Mouse (Mus musculus) c-Kit-negative CD71-positive TER-119-positive erythroid progenitor cells, embryonic 14.5 days (primary cell): ENCODE results near the gene Unc80.

Source experiments
- DNase-seq: peaks from one replicate; pipeline ENCODE4 v3.0.0-alpha.2; 2013; ENCODE audit warnings: low read depth, low spot score

Unc80 gene

GRCm38 (mm10) chr1:66467821-66468703 lies at the start of gene Unc80:
Gene Unc80 (plus strand): TSS chr1:66468367.
- DNase-seq: no peak

- no peak for DNase-seq
Observed at GRCm38 (mm10) chr1:66426073-66426472, 42.1 kb upstream of the Unc80 start.

- no peak for DNase-seq
Observed at GRCm38 (mm10) chr1:66430962-66431361, 37.2 kb upstream of the Unc80 start.

- DNase-seq: no peak
Observed at GRCm38 (mm10) chr1:66431472-66431871, 36.7 kb upstream of the Unc80 start.

- DNase-seq: no peak
Observed at GRCm38 (mm10) chr1:66438069-66438468, 30.1 kb upstream of the Unc80 start.

GRCm38 (mm10) chr1:66442922-66443321 lies 25.2 kb upstream of the Unc80 start:
- no peak for DNase-seq

- DNase-seq: no peak
Observed at GRCm38 (mm10) chr1:66449471-66449870, 18.7 kb upstream of the Unc80 start.

- no peak for DNase-seq
Observed at GRCm38 (mm10) chr1:66456580-66456979, 11.6 kb upstream of the Unc80 start.

GRCm38 (mm10) chr1:66457747-66458146 lies 10.4 kb upstream of the Unc80 start:
- DNase-seq: no peak

GRCm38 (mm10) chr1:66459394-66459793 lies 8.8 kb upstream of the Unc80 start:
- DNase-seq: no peak

GRCm38 (mm10) chr1:66460850-66461249 lies 7.3 kb upstream of the Unc80 start:
- no peak for DNase-seq

GRCm38 (mm10) chr1:66468704-66469020 lies 495 bp downstream of the Unc80 start:
- DNase-seq: no peak

GRCm38 (mm10) chr1:66482751-66483150 lies 14.6 kb downstream of the Unc80 start:
- no peak for DNase-seq

GRCm38 (mm10) chr1:66493064-66493463 lies 24.9 kb downstream of the Unc80 start:
- DNase-seq: no peak

- no peak for DNase-seq
Observed at GRCm38 (mm10) chr1:66495310-66496012, 27.3 kb downstream of the Unc80 start.

- no peak for DNase-seq
Observed at GRCm38 (mm10) chr1:66550812-66551211, 82.6 kb downstream of the Unc80 start.

- no peak for DNase-seq
Observed at GRCm38 (mm10) chr1:66552396-66552966, 84.3 kb downstream of the Unc80 start.

GRCm38 (mm10) chr1:66561636-66562270 lies 93.6 kb downstream of the Unc80 start:
- no peak for DNase-seq

- DNase-seq: no peak
Observed at GRCm38 (mm10) chr1:66562332-66562731, 94.2 kb downstream of the Unc80 start.

- no peak for DNase-seq
Observed at GRCm38 (mm10) chr1:66569736-66570135, 101.6 kb downstream of the Unc80 start.

GRCm38 (mm10) chr1:66597163-66597788 lies 129.1 kb downstream of the Unc80 start:
- no peak for DNase-seq

- DNase-seq: no peak
Observed at GRCm38 (mm10) chr1:66608304-66608703, 140.1 kb downstream of the Unc80 start.
